Mouse (Mus musculus) small intestine, adult 2 months (tissue): ENCODE results near the gene Crip1.

ENCODE experiments used
- CTCF ChIP-seq: fragments of 200-500 bp; IDR thresholded peaks from 2 replicates; pipeline ENCODE4 v1.5.1; 2012; ENCODE audit warnings: low read depth, mild to moderate bottlenecking, control low read depth, inconsistent platforms, low read length, moderate library complexity, mixed read lengths; ENCODE audit not compliant: insufficient replicate concordance, insufficient read length; ENCODE audit errors: extremely low read depth
- POLR2A ChIP-seq: fragments of 200-500 bp; IDR thresholded peaks from 2 replicates; pipeline ENCODE4 v1.6.1; 2012; ENCODE audit warnings: low read depth, mild to moderate bottlenecking, control low read depth, inconsistent platforms, low read length, moderate library complexity

DNA sequence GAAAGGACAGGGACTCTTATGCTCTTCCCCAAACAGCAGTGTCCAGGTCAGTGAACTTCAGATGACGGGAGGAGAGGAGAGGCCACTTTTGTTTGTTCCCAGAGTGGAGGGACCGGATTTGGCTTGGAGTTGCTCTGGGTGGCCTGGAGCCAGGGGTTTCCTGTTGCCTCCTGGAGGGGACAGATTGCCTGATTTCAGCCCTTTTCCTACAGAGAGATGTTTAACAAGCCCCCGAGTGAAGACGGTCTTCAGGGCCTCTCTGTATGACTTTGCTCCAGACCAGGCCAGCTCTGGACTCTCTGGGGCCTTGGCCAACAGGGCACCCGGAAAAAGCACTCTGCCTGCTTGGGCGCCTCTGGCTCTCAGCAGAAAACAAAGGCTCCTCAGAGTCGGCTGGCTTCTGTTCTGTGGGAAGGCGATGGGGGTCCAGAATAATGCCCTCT, 4.6 kb upstream of the Crip1 start:
- TF ChIP-seq CTCF, result no peak
- no peak for TF ChIP-seq POLR2A
